Mouse (Mus musculus) lung, postnatal 0 days (tissue): ENCODE data around the gene Ap2a1.

Experiments used
- CTCF ChIP-seq: IDR thresholded peaks from 2 replicates; pipeline ENCODE4 v1.5.1; 2016; ENCODE audit warnings: antibody characterized with exemption, mild to moderate bottlenecking
- EP300 ChIP-seq: IDR thresholded peaks from 2 replicates; pipeline ENCODE4 v1.6.1; 2016; ENCODE audit warnings: antibody characterized with exemption, mild to moderate bottlenecking, control low read depth

- TF ChIP-seq CTCF (no peak), EP300 (no peak)
Observed at GRCm38 (mm10) chr7:44855036-44855435, 74.3 kb downstream of the Ap2a1 start.
